Mouse (Mus musculus) forebrain, embryonic 12.5 days (tissue): ENCODE measurements around the gene Atrn. TPM values are rescaled to one million over a fixed set of nuclear protein-coding genes. Genes with fewer than 3 reads are reported as not detected.
"Not testable (repeated sequence)": the region's sequence is repeated elsewhere in the genome, so short reads cannot be mapped to it uniquely, and the experiment has no call there.

Experiments used
- ATAC-seq: fragments of 200-750 bp; cut with Nextera tagmentation; 2 replicates; pipeline ENCODE4 v1.8.0; 2017; ENCODE audit warnings: moderate TSS enrichment; ENCODE audit not compliant: low FRiP score
- H3K27ac ChIP-seq: fragments of 300-500 bp; sonication (generic); 2 replicates; pipeline ENCODE4 v1.5.1; 2016; ENCODE audit warnings: mild to moderate bottlenecking
- H3K27me3 ChIP-seq: fragments of 300-500 bp; sonication (generic); 2 replicates; pipeline ENCODE4 v1.6.1; 2016; ENCODE audit warnings: mild to moderate bottlenecking
- H3K36me3 ChIP-seq: fragments of 300-500 bp; sonication (generic); replicated peaks from 2 replicates; pipeline ENCODE4 v1.6.1; 2016; ENCODE audit warnings: mild to moderate bottlenecking
- H3K4me1 ChIP-seq: fragments of 300-500 bp; sonication (generic); 2 replicates; pipeline ENCODE4 v1.6.1; 2016
- H3K4me2 ChIP-seq: fragments of 300-500 bp; sonication (generic); 2 replicates; pipeline ENCODE4 v1.6.1; 2016; ENCODE audit warnings: mild to moderate bottlenecking, moderate library complexity
- H3K4me3 ChIP-seq: fragments of 300-500 bp; sonication (generic); replicated peaks from 2 replicates; pipeline ENCODE4 v1.5.1; 2016; ENCODE audit warnings: mild to moderate bottlenecking
- H3K9ac ChIP-seq: fragments of 300-500 bp; sonication (generic); 2 replicates; pipeline ENCODE4 v1.6.1; 2016; ENCODE audit warnings: mild to moderate bottlenecking
- H3K9me3 ChIP-seq: fragments of 300-500 bp; sonication (generic); 2 replicates; pipeline ENCODE4 v1.6.1; 2016
- WGBS: fragments of 180-500 bp; shearing (Covaris S2); methylation state at CpG from one replicate; pipeline ENCODE4 v1.1.7; 2016; 5-methylcytosine and 5-hydroxymethylcytosine counted together
- polyA plus RNA-seq: library from polyadenylated mRNA; unstranded; fragments of >200 nt; fragmentation: Nextera tagmentation; extraction: Ambion mirVana; gene quantifications from 2 replicates; pipeline ENCODE4 v1.2.1, GENCODE M21; 2016

Atrn gene
- polyA plus RNA-seq, 1 experiment from 2014 or later, result 11.9 TPM

GRCm38 (mm10) chr2:131030998-131031397, 124.7 kb downstream of the Atrn start:
- ATAC-seq, result no peak
- WGBS, result 89% methylated on average over 1 of the region's 1 CpGs

DNA sequence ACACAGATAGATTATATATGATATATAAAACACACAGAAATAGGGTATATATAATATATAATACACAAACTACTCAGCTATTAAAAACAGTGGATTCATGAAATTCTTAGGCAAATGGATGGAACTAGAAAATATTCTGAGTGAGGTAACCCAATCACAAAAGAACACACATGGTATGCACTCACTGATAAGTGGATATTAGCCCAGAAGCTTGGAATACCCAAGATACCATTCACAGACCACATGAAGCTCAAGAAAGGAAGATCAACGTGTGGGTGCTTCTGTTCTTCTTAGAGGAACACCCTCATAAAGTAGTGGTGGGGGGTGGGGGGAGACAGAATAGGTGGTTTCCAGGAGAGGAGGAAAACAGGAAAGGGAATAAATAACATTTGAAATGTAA, 125.1 kb downstream of the Atrn start:
- H3K4me1 ChIP-seq, H3K27ac ChIP-seq, H3K9ac ChIP-seq, H3K9me3 ChIP-seq, H3K27me3 ChIP-seq, H3K4me3 ChIP-seq, ATAC-seq, H3K4me2 ChIP-seq: not testable (repeated sequence)
- peaks cover 10% of the 10 kb centered on the region for H3K36me3 ChIP-seq
- 79% methylated on average over 1 of the region's 1 CpGs for WGBS

More at GRCm38 (mm10) chr2:131030998-131031397, 124.7 kb downstream of the Atrn start:
- Histone ChIP-seq H3K9ac (no peak overlapping the region), H3K27ac (no peak overlapping the region), H3K4me3 (no peak overlapping the region), H3K9me3 (no peaks in the 10 kb centered on the region), H3K4me2 (no peak overlapping the region), H3K27me3 (no peaks in the 10 kb centered on the region), H3K36me3 (peaks cover 14% of the 10 kb centered on the region), H3K4me1 (no peaks in the 10 kb centered on the region)

- Histone ChIP-seq H3K4me1 (peaks cover 11% of the 10 kb centered on the region), H3K4me3 (no peak overlapping the region), H3K9me3 (no peaks in the 10 kb centered on the region), H3K9ac (no peak overlapping the region), H3K27ac (no peak overlapping the region), H3K4me2 (no peak overlapping the region), H3K27me3 (peaks cover 31% of the 10 kb centered on the region), H3K36me3 (no peaks in the 10 kb centered on the region)
- ATAC-seq, result no peak
- whole genome bisulfite sequencing, result 97% methylated on average over 2 of the region's 2 CpGs
Measured at GRCm38 (mm10) chr2:131036343-131036742, 130.0 kb downstream of the Atrn start.

DNA sequence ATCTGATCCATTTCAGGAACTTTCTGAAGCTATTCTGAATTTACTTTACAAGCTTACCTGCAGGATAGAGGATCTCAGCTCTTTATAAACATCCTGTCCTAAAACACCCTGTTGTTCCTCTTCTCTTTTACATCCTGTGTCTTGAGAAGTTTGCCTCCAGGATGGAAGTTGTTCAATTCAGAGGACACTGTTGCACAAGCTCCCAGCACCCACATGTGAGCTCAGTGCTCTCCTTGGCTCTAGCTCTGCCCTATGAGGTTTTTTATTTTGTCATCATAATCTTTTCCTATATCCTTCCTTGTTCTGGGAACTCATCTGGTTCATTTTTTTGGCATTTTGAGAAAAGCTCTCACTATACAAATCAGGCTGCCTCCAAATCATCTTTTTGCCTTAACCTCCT, 130.5 kb downstream of the Atrn start:
- Histone ChIP-seq H3K4me2 (no peak overlapping the region), H3K9ac (no peak overlapping the region), H3K9me3 (no peaks in the 10 kb centered on the region), H3K27ac (no peak overlapping the region), H3K4me3 (no peak overlapping the region), H3K4me1 (peaks cover 15% of the 10 kb centered on the region), H3K36me3 (no peaks in the 10 kb centered on the region), H3K27me3 (peaks cover 35% of the 10 kb centered on the region)
- no peak for ATAC-seq

- H3K4me2 ChIP-seq, result no peak overlapping the region
- no peaks in the 10 kb centered on the region for H3K36me3 ChIP-seq
- H3K27me3 ChIP-seq, result peaks cover 41% of the 10 kb centered on the region
- H3K9me3 ChIP-seq, result no peaks in the 10 kb centered on the region
- no peak for ATAC-seq
- peaks cover 15% of the 10 kb centered on the region for H3K4me1 ChIP-seq
- H3K9ac ChIP-seq, result no peak overlapping the region
- no peak overlapping the region for H3K27ac ChIP-seq
- no peak overlapping the region for H3K4me3 ChIP-seq
- WGBS, result 74% methylated on average over 17 of the region's 17 CpGs
Measured at GRCm38 (mm10) chr2:131037226-131037990, 131.1 kb downstream of the Atrn start.

DNA sequence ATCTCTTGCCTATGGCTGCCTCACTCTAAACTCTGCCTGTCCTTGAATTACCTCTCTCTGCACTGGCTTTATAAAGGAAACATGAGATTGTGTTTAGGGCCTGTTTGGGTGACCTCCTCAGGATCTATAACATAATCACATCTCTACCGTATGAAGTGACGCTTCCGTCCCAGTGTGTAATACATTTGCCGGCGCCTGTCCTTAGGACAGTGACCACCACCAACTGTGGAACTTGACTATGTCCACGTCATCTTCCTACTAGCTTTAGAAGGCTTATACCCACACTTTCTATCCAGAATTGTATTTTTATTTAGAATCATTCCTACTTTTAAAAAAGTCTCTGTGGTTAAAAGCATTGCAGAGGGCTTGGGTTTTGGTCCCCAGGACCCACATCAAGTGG, 131.9 kb downstream of the Atrn start:
- H3K27me3 ChIP-seq, result peaks cover 49% of the 10 kb centered on the region
- peaks cover 15% of the 10 kb centered on the region for H3K4me1 ChIP-seq
- H3K9ac ChIP-seq, result no peak overlapping the region
- H3K4me3 ChIP-seq, result no peak overlapping the region
- no peak overlapping the region for H3K27ac ChIP-seq
- ATAC-seq, result no peak
- 94% methylated on average over 6 of the region's 6 CpGs for WGBS
- no peaks in the 10 kb centered on the region for H3K9me3 ChIP-seq
- no peak overlapping the region for H3K4me2 ChIP-seq
- no peaks in the 10 kb centered on the region for H3K36me3 ChIP-seq

- 86% methylated on average over 5 of the region's 5 CpGs for whole genome bisulfite sequencing
- peaks cover 53% of the 10 kb centered on the region for H3K27me3 ChIP-seq
- no peak for ATAC-seq
Measured at GRCm38 (mm10) chr2:131038675-131039074, 132.4 kb downstream of the Atrn start.

DNA sequence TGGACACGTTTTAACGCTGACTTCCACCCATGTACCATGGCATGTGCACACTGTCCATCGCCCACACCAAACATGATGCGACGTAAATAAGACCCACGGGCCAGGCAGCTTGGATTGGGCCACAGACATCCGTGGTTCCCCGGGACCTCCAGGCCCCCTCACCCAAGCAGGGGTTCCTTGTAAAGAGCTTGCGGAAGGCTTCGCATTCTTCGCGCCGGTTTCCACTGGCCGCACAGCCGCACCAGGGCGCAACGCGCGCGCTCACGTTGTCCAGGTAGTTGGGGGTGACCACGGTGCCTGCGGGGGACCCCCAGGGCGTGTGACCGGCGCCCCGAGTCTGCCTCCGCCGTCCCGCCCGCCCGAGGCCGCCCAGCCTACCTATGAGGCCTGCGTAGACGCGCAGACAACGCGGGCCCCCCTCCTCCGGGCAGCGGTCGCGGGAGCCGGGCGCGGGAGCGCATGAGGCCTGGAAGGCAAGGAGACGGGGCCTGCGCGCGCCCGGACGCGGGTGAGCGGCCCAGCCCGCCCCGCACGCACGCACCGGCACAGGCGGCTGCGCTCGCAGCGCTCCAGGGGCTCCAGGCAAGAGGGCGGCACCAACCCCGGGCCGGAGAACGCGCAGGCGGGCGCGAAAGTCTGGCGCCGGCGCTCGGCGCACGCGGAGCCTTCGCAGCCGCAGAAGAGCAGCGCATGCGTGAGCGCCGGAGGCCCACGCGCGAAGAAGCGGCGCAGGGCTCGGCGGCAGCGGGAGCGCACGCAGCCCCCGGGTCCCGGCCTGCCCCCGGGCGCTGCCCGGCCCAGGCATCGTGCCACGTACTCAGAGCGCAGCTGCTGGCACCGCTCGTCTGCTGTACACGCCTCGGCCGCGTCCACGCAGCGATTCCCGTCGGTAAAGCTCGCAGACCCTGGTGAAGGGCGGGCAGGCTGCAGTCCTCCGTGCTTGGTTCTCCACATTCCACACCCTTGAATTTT, 134.8 kb downstream of the Atrn start:
- peak; percentile 79 for ATAC-seq

More at GRCm38 (mm10) chr2:131038675-131039074, 132.4 kb downstream of the Atrn start:
- Histone ChIP-seq H3K4me1 (peaks cover 15% of the 10 kb centered on the region), H3K27ac (no peak overlapping the region), H3K4me2 (no peak overlapping the region), H3K4me3 (no peak overlapping the region), H3K9ac (no peak overlapping the region), H3K36me3 (no peaks in the 10 kb centered on the region), H3K9me3 (no peaks in the 10 kb centered on the region)

DNA sequence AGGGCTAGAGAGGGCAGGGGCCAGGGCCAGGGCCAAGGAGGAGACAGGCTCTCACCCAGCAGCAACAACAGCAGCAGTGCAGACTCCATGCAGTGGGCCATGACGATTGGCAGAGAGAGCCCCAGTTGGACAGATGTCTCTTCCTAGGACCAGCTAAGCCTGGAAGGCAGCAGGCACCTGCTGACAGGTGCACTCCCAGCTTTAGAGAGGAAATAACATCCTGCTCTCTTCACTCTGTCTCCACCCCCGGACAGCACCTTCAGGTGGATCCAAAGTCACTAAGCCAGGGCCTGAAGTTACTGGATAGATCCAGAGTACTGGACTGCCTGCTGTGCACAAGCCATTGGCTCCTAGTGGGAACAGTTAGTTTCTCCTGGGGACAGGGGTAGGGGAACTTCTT, 136.7 kb downstream of the Atrn start, which contains the start of gene Gfra4:
TSS of gene Gfra4 (minus strand) at position 101 of the 400 bp plus-strand sequence.
- no peak within 1 kb of the TSS for H3K9ac ChIP-seq
- peaks cover 19% of the 10 kb centered on the region for H3K4me1 ChIP-seq
- WGBS, result 72% methylated on average over 2 of the region's 2 CpGs
- H3K27me3 ChIP-seq, result peaks cover 53% of the 10 kb centered on the region
- H3K4me2 ChIP-seq, result no peak within 1 kb of the TSS
- no peaks in the 10 kb centered on the region for H3K9me3 ChIP-seq
- H3K27ac ChIP-seq, result no peak within 1 kb of the TSS
- no peak for ATAC-seq
- no peak within 1 kb of the TSS for H3K4me3 ChIP-seq
- H3K36me3 ChIP-seq, result no peaks in the 10 kb centered on the region

More for the DNA sequence above, 134.8 kb downstream of the Atrn start:
- no peaks in the 10 kb centered on the region for H3K36me3 ChIP-seq
- WGBS, result 3% methylated on average over 113 of the region's 115 CpGs
- peak overlapping the region; percentile 60 for H3K9ac ChIP-seq
- H3K4me1 ChIP-seq, result peaks cover 19% of the 10 kb centered on the region
- H3K27ac ChIP-seq, result no peak overlapping the region
- H3K9me3 ChIP-seq, result no peaks in the 10 kb centered on the region
- peaks cover 60% of the 10 kb centered on the region for H3K27me3 ChIP-seq
- peak overlapping the region; percentile 57 for H3K4me3 ChIP-seq
- H3K4me2 ChIP-seq, result peak overlapping the region; percentile 87

- Histone ChIP-seq H3K4me1 (peaks cover 19% of the 10 kb centered on the region), H3K27me3 (peaks cover 48% of the 10 kb centered on the region), H3K27ac (no peak overlapping the region), H3K4me3 (peak overlapping the region; percentile 19; the same call in 1 of the 2 replicates), H3K36me3 (no peaks in the 10 kb centered on the region), H3K9me3 (no peaks in the 10 kb centered on the region), H3K4me2 (peak overlapping the region; percentile 30), H3K9ac (no peak overlapping the region)
- ATAC-seq, result no peak
- 13% methylated on average over 7 of the region's 7 CpGs for WGBS
Measured at GRCm38 (mm10) chr2:131044354-131044852, 138.1 kb downstream of the Atrn start.

DNA sequence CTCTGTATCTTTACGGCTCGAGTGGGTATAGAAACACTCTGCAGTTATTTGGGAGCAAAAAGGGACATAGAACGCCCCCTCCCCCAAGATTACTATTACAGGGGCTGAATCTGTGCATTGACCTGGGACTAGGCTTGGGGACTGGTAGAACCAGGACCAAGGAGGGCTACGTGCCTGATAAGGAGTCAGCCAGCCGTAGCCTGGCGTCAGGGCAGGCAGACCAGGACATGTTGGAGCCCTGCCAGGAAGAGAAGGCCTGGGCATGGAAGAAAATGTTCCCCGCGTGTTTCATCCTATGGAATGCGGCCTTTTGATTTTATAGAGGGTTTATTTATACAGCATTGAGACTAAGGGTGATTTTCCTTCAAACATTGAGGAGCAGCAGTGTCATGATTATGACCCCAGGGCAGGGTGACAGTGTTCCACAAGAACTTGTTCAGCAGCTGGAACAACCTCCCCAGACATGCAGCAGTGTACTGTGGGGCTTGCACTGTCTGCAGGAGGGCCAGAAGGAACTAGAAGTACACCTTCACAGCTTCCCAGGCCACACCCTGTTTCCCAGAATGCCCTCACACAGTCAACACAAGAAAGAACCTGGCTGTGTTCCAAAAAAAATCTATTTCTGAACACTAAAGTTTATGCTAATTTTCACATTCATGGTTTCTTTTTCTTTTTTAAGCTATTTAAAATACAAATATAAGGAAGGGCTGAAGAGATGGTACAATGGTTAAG, 138.9 kb downstream of the Atrn start:
- H3K4me3 ChIP-seq, result no peak overlapping the region
- H3K4me1 ChIP-seq, result peaks cover 19% of the 10 kb centered on the region
- no peak overlapping the region for H3K27ac ChIP-seq
- 86% methylated on average over 9 of the region's 9 CpGs for WGBS
- no peak overlapping the region for H3K4me2 ChIP-seq
- H3K27me3 ChIP-seq, result peaks cover 42% of the 10 kb centered on the region
- no peaks in the 10 kb centered on the region for H3K9me3 ChIP-seq
- no peak overlapping the region for H3K9ac ChIP-seq
- H3K36me3 ChIP-seq, result no peaks in the 10 kb centered on the region
- ATAC-seq, result no peak

DNA sequence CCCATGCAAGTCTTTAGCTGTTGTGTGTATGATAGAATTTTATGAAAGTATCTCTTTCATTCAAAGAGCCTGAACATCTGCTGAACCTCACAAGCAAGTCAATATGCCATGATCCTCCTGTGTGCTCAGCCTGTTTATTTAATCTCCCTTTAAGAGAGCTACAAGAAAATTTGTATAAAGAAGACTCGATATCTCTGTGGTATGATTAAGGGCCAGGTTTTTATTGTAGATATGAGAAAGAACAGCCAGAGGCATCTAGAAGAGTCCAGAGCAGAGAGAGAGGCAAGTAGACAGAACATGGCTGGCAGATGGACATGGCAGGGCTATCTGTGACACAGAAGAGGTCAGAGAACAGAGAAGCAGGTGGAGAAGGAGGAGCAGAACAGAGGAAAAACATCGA, 139.7 kb downstream of the Atrn start:
- no peaks in the 10 kb centered on the region for H3K36me3 ChIP-seq
- no peak overlapping the region for H3K4me3 ChIP-seq
- H3K9ac ChIP-seq, result no peak overlapping the region
- no peak overlapping the region for H3K27ac ChIP-seq
- no peak for ATAC-seq
- H3K4me1 ChIP-seq, result peaks cover 11% of the 10 kb centered on the region
- H3K4me2 ChIP-seq, result no peak overlapping the region
- no peaks in the 10 kb centered on the region for H3K9me3 ChIP-seq
- WGBS, result 95% methylated on average over 2 of the region's 2 CpGs
- H3K27me3 ChIP-seq, result peaks cover 41% of the 10 kb centered on the region
